Mouse (Mus musculus): Measurements from ENCODE around the gene Mmaa. TPM values are rescaled to one million over a fixed set of nuclear protein-coding genes. Genes with fewer than 3 reads are reported as not detected.

Mmaa gene
- polyA plus RNA-seq, 1 experiment: 0.57 TPM

DNA sequence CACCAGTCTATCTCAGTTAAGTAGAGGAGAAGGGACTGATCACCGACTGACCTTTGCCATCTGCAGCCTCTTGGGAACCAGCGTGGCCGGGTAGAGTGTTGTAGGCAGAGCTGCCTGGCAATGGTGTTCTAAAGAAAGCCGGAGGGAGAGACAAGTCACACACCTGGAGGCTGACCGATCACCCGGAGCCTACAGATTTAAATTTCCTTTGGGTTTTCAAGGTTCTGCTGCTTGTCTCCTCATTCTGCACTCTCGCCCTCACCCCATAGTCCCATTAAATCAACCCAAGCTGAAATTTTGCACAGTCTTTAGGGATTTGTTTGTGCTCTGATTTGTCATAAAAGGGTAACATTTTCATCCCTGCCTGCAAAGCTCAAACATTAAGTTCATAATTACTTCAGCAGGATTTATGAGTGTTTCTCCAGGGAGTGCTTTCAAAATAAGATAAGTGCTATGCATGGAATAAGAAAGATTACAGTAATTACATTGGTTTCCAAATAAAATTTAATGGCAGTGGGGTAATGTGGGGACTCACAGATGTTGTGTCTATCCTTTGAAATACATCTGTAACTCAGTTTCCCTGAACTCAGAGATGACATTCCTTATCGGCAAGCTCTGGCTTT, 65.4 kb downstream of the Mmaa start:
- no peaks in the 10 kb centered on the region for H3K36me3 ChIP-seq (replicated peaks; ENCODE audit: low read length)
- H3K27me3 ChIP-seq (replicated peaks): no peaks in the 10 kb centered on the region
- H3K4me1 ChIP-seq: no peaks in the 10 kb centered on the region
- H3K9me3 ChIP-seq: peaks cover 24% of the 10 kb centered on the region
- H3K4me3 ChIP-seq (replicated peaks): no peak overlapping the region
- TF ChIP-seq FLI1 (IDR thresholded peaks at IDR 0.05; ENCODE audit: low read length): no peak
- TF ChIP-seq GATA1 (IDR thresholded peaks at IDR 0.05; ENCODE audit: borderline replicate concordance, low read length): no peak

- Histone ChIP-seq H3K9me3 (peaks cover 28% of the 10 kb centered on the region), H3K4me1 (no peaks in the 10 kb centered on the region), H3K36me3 (replicated peaks; ENCODE audit: low read length) (no peaks in the 10 kb centered on the region), H3K4me3 (replicated peaks) (no peak overlapping the region), H3K27me3 (replicated peaks) (no peaks in the 10 kb centered on the region)
- no peak for TF ChIP-seq GATA1 (IDR thresholded peaks at IDR 0.05; ENCODE audit: borderline replicate concordance, low read length)
- no peak for TF ChIP-seq FLI1 (IDR thresholded peaks at IDR 0.05; ENCODE audit: low read length)
Observed at GRCm38 (mm10) chr8:79227916-79228315, 66.8 kb downstream of the Mmaa start.

GRCm38 (mm10) chr8:79227194-79227593, 67.5 kb downstream of the Mmaa start:
- Histone ChIP-seq H3K9me3 (peaks cover 28% of the 10 kb centered on the region), H3K36me3 (replicated peaks; ENCODE audit: low read length) (no peaks in the 10 kb centered on the region), H3K4me3 (replicated peaks) (no peak overlapping the region), H3K4me1 (no peaks in the 10 kb centered on the region), H3K27me3 (replicated peaks) (no peaks in the 10 kb centered on the region)
- no peak for TF ChIP-seq GATA1 (IDR thresholded peaks at IDR 0.05; ENCODE audit: borderline replicate concordance, low read length)
- TF ChIP-seq FLI1 (IDR thresholded peaks at IDR 0.05; ENCODE audit: low read length): no peak

DNA sequence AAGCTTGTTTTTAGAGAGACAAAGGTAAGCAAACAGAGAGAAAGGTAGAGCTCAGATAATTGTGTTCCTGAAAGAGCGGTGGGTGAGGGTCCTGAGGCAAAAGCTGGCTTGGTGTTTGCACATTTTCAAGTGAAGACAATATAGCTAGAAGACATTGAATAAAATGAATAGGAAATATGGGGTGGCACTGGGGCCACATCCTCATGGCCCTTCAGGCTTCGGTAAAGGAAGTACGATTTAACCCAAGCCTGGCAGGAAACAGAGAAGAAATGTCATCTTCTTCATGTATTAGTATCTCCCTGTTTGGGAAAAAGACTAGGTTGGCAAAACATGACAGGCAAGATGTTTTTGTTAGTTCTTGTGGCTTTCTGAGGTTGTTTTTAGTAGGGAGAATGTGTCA, 68.7 kb downstream of the Mmaa start:
- no peaks in the 10 kb centered on the region for H3K4me1 ChIP-seq
- TF ChIP-seq GATA1 (IDR thresholded peaks at IDR 0.05; ENCODE audit: borderline replicate concordance, low read length): no peak
- no peak for TF ChIP-seq FLI1 (IDR thresholded peaks at IDR 0.05; ENCODE audit: low read length)
- no peak overlapping the region for H3K4me3 ChIP-seq (replicated peaks)
- H3K9me3 ChIP-seq: peaks cover 28% of the 10 kb centered on the region
- H3K27me3 ChIP-seq (replicated peaks): no peaks in the 10 kb centered on the region
- H3K36me3 ChIP-seq (replicated peaks; ENCODE audit: low read length): no peaks in the 10 kb centered on the region

GRCm38 (mm10) chr8:79225586-79225985, 69.2 kb downstream of the Mmaa start:
- no peaks in the 10 kb centered on the region for H3K36me3 ChIP-seq (replicated peaks; ENCODE audit: low read length)
- no peaks in the 10 kb centered on the region for H3K4me1 ChIP-seq
- TF ChIP-seq FLI1 (IDR thresholded peaks at IDR 0.05; ENCODE audit: low read length) (no peak), GATA1 (IDR thresholded peaks at IDR 0.05; ENCODE audit: borderline replicate concordance, low read length) (no peak)
- H3K4me3 ChIP-seq (replicated peaks): no peak overlapping the region
- H3K9me3 ChIP-seq: peaks cover 28% of the 10 kb centered on the region
- H3K27me3 ChIP-seq (replicated peaks): no peaks in the 10 kb centered on the region

GRCm38 (mm10) chr8:79224363-79224762, 70.4 kb downstream of the Mmaa start:
- no peak overlapping the region for H3K4me3 ChIP-seq (replicated peaks)
- H3K9me3 ChIP-seq: peaks cover 24% of the 10 kb centered on the region
- H3K27me3 ChIP-seq (replicated peaks): no peaks in the 10 kb centered on the region
- no peaks in the 10 kb centered on the region for H3K4me1 ChIP-seq
- TF ChIP-seq FLI1 (IDR thresholded peaks at IDR 0.05; ENCODE audit: low read length): no peak
- no peak for TF ChIP-seq GATA1 (IDR thresholded peaks at IDR 0.05; ENCODE audit: borderline replicate concordance, low read length)
- no peaks in the 10 kb centered on the region for H3K36me3 ChIP-seq (replicated peaks; ENCODE audit: low read length)

GRCm38 (mm10) chr8:79222752-79223141, 72.0 kb downstream of the Mmaa start:
- TF ChIP-seq GATA1 (IDR thresholded peaks at IDR 0.05; ENCODE audit: borderline replicate concordance, low read length): no peak
- TF ChIP-seq FLI1 (IDR thresholded peaks at IDR 0.05; ENCODE audit: low read length): no peak

DNA sequence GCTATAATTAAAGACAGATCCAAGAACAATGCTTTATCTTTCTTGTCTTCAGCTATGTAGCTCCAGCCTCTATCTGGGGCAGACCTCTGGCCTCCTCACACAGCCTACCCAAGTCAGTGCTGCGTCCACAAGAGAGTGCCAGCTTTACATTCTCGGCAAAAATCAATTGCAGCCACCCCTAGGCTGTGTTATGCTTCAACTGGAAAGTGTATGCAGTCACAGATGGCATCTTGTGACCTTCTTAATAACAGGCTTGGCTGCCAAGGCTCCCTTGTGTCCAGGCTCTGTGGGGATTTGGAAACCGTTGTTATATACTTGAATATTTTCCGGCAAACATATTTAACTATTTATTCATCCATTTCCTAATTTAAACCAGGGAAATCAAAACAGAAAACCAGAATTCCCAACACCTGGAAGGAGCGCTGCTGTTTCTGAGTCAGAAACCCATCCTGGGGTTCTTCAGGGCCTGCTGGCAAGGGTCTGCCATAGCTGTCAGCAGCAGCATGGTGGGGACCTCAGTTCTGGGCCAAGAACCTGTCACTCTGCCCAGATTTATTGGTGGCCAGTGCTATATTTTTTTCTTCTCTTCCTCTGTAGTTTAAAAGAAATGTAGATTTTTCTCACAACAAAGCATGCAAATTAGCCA, 72.5 kb downstream of the Mmaa start:
- Histone ChIP-seq H3K36me3 (replicated peaks; ENCODE audit: low read length) (no peaks in the 10 kb centered on the region), H3K9me3 (peaks cover 11% of the 10 kb centered on the region), H3K4me1 (no peaks in the 10 kb centered on the region), H3K4me3 (replicated peaks) (no peak overlapping the region), H3K27me3 (replicated peaks) (no peaks in the 10 kb centered on the region)
- TF ChIP-seq FLI1 (IDR thresholded peaks at IDR 0.05; ENCODE audit: low read length) (no peak), GATA1 (IDR thresholded peaks at IDR 0.05; ENCODE audit: borderline replicate concordance, low read length) (no peak)

More at GRCm38 (mm10) chr8:79222752-79223141, 72.0 kb downstream of the Mmaa start:
- Histone ChIP-seq H3K27me3 (replicated peaks) (no peaks in the 10 kb centered on the region), H3K4me1 (no peaks in the 10 kb centered on the region), H3K4me3 (replicated peaks) (no peak overlapping the region), H3K9me3 (peaks cover 12% of the 10 kb centered on the region), H3K36me3 (replicated peaks; ENCODE audit: low read length) (no peaks in the 10 kb centered on the region)

Other genes starting within 250 kb of the Mmaa start
- gene 1700011L22Rik, start 46.4 kb downstream of the Mmaa start, polyA plus RNA-seq (2012; ENCODE audit: insufficient read depth, low replicate concordance): not detected in 2 replicates
- gene Smad1, start 104.6 kb upstream of the Mmaa start, polyA plus RNA-seq (2012; ENCODE audit: insufficient read depth, low replicate concordance): 8.0 and 25.1 TPM in 2 replicates

All from megakaryocyte, embryonic 14.5 days (primary cell).